Mouse (Mus musculus) urinary bladder, postnatal 10 days (tissue): Measurements from ENCODE around the gene Sectm1b.
"Not testable (repeated sequence)": the region's sequence is repeated elsewhere in the genome, so short reads cannot be mapped to it uniquely, and the experiment has no call there.

Experiments used
- DNase-seq: peaks from one replicate; pipeline ENCODE4 v3.0.0; 2022; ENCODE audit warnings: low spot score

Sectm1b gene

GRCm38 (mm10) chr11:121069662-121070061 lies 6.3 kb upstream of the Sectm1b start:
- DNase-seq, result not testable (repeated sequence)

DNA sequence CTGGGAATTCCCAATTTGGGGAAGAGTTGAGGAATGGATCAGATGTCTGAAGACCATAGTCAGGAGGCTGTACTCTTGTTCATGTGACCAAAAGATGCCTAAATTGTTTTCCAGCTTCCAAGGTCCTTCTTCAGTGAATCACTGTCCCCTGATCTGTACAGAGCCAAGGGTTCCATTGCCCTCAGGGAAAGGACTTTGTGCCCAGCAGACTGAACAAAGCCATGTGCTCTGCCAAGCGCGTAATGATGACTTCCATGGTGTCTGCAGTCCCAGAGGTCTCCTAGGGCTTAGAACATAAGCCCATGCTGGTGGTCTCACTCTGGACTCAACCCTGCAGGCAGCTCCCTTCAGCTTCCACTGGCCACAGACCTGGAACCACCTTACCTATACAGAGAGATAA lies 4.5 kb upstream of the Sectm1b start:
- no peak for DNase-seq

DNA sequence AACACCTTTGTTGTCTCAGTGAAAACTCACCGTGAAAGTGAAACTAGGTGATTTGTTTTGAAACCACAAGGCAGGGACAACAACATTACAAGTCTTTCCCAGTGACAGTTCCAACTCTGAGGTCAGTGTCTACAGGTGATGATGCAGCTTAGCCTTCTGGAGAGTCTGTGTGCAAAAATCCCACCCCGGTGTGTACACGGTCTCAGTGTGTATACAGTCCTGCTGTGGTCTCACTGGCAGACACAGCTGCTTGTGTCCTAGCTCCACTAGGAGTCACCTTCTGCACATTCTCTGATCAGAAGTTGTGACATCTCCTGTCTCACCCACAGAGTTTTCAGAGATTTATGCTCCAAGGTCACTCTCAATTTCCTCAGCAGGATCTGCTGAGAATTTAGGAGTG lies 828 bp upstream of the Sectm1b start:
- DNase-seq, result no peak

- DNase-seq, result no peak
Measured at GRCm38 (mm10) chr11:121061615-121062014, 1.8 kb downstream of the Sectm1b start.

- DNase-seq, result not testable (repeated sequence)
Measured at GRCm38 (mm10) chr11:121060401-121061067, 2.8 kb downstream of the Sectm1b start.

DNA sequence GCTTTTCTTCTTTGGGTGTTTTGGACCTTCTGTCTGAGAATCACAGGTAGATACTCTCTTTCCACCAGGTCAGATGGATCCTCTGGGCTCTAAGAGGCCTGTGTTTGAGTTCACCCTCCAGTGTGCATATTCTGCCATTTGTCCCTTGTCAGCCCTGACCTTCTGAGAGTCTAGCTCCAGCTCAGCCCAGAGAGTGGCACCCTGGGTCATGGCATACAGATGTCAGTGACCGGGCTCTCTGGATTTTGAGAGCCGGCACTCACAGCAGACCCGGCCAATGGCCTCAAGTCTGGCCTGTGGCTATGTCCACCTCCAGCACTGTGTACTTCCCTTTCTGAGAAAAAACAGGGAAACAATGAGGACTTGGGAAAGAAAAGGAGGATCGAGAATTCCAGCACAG lies 3.9 kb downstream of the Sectm1b start:
- no peak for DNase-seq

DNA sequence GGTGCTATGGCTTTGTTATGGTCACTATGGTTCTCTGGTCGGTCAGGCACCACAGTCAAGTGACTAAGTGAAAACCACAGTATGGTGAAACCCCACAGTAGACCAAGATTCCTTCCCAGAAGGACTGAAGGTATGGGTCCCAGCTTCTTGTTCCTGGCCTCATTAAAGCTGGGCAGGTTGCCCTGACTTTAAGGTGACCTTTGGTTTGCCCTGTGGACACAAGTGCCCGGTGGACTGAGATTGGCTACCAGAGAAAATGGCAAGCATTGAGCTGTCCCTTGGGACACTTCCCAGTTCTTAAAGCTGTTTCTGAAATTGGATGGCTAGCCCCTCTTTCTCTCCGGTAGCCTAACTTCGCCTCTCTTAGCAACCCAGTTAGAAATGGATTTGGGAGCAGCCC lies 4.4 kb downstream of the Sectm1b start:
- no peak for DNase-seq

DNA sequence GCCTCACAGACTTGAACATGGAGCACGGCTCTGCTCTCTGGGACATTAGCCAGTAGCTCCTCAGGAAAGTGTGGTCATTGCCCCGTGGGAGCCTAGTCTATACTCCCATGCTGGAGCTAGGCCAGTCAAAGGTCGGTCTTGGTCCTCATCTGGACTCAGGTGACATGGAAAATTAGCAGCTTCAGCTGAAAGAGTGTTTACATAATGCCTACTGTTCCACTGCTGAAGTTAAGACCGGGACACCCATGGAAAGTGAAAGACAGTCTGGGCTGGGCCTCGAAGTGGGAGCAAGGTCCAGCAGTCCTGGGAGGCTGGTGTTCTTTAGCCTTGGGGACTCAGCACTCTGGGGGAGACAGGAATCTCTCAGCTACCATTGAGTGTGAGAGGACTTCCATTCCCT lies 5.2 kb downstream of the Sectm1b start:
- no peak for DNase-seq

DNA sequence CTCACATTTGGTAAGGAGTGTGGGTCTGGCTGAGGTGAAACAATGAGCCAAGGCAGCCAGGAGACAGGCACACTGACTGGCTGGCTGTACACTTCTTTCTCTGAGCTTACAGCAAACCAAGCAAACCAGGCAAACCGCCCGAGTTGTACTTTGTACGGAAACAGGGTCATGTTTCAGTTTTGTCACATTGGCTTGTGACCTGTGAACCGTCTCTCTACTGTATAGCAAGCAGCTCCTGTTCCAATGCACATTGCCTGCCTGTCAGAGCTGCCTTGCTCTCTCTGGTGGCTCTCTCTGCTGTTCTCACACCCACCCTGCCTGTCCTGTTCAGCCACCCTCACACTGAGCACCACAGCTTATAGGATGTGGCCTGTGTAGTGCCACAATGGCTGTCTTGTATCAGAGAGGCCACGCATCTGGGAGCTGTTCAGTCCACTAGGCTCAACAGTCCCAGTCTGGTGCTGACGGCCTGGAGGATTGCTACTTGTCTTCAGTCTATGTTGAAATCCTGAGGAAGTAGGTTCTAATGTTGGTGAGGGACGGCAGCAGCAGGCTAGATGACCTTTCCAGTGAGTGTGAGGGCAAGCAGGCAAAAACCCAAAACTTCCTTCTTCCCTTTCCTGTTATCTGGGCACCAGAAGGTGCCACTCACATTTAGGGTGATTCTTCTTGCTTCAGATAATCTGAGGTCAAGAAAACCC lies 6.7 kb downstream of the Sectm1b start:
- DNase-seq, result no peak

- peak; percentile 52 for DNase-seq
Measured at GRCm38 (mm10) chr11:121053536-121053935, 9.8 kb downstream of the Sectm1b start.

- no peak for DNase-seq
Measured at GRCm38 (mm10) chr11:121052387-121052786, 11.0 kb downstream of the Sectm1b start.

DNA sequence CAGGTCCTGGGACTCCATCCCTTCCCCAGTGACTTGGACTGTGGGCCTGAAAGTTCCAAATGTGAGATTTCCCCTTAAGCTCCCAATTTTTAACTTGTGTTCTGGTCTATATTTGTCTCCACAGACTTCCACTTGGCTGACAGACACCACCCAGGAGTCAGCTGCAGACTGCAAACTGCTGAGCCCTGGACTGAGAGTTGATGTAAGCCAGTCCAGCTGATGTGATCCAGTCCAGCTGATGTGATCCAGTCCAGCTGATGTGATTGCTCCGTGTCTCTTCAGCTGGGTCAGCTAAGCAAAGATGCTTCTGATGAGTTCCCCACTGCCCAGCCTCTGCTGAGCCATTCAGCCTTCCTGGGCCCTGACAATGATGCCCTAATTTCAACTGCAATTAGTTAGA lies 11.6 kb downstream of the Sectm1b start:
- no peak for DNase-seq

- no peak for DNase-seq
Measured at GRCm38 (mm10) chr11:121049840-121050239, 13.5 kb downstream of the Sectm1b start.

GRCm38 (mm10) chr11:121047826-121048399 lies 15.5 kb downstream of the Sectm1b start:
- no peak for DNase-seq

DNA sequence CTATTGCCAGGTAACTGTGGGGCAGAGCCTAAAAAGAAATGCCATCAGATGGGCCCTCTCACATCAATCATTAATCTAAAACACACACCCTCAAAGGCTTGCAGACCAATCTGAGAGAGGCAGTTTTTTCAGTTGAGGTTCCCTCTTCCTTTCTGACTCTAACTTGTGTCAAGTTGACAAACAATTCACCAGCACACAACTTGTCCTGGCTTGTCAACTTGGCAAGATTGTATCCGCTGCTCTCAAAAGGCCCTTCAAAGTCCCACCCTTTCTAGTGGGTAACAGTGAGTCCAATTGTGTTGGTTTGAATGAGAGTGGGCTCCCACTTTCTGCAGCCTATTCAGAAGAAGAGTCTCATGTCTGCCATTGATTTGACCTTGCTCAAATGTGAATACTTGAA lies 18.1 kb downstream of the Sectm1b start:
- DNase-seq, result no peak

GRCm38 (mm10) chr11:121043025-121043424 lies 20.3 kb downstream of the Sectm1b start:
- DNase-seq, result not testable (repeated sequence)

DNA sequence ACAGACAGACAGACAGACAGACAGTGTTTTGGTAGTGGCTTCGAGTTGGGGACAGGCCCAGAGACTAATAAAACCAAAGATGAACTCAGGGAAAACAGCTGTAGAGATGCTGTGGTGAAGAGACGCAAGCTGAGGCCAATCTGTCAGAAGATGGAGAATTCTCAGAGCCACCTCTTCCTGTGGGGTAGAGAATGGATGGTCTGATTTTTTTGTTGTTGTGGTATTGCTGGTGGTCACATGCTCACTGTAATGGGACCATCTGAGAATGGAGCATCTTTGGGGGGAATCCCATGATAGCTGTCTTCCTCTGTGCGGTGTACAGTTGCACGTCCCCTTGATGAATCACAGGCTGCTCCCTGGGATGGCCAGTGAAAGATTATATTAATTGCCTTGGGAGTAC lies 20.9 kb downstream of the Sectm1b start:
- DNase-seq, result no peak

GRCm38 (mm10) chr11:121041636-121042035 lies 21.7 kb downstream of the Sectm1b start:
- no peak for DNase-seq

GRCm38 (mm10) chr11:121041212-121041611 lies 22.2 kb downstream of the Sectm1b start:
- DNase-seq, result peak; percentile 52

DNA sequence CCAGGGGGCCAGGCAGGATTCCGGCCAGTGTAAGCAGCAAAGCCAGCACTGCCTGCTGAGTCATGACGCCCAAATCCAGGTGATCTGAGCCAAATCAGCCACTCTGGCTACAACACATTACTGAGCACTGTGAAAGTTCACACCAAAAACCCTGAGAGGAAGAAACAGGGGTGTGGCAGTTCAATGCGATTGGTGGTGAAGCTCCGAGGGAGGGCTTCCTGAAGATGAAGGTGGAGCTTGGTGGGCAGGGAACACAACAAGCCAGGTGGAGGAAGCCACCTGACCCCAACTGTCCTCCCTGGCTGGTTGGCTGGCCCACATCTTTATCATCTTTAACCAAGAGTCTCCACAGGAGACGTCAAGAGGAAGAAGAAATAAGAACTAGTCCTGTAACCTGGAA lies 24.1 kb downstream of the Sectm1b start, which contains the start of gene Cd7:
Gene Cd7, minus strand, starts transcription at position 117 of the 400 bp plus-strand sequence.
- no peak for DNase-seq

- DNase-seq, result no peak
Measured at GRCm38 (mm10) chr11:121038366-121039240, 24.8 kb downstream of the Sectm1b start.

DNA sequence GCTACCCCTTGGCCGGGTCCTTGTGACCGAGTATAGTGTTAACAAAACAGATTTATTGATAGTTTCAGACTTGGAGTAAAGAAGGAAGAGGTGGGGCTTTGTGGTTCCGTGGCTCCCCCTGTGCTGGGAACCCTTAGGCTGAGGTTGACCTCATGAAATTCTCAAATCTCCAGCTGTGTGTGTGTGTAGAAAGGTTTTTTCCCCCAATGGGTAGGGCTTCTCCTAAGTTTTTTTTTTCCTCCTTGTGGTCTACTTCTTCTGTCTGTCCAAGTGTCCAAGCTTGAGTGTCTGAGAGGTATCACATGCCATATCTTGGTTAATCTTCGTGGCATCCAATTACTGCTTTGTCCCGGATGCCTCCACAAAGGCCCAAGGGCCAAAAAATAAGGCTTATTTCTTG lies 30.3 kb downstream of the Sectm1b start:
- DNase-seq, result no peak
